Mouse (Mus musculus) v-Abl transformed pro-B cells (cell line): ENCODE measurements around the gene Klk6.

ENCODE experiments used
- in situ Hi-C, 2 experiments: fragments of 400-800 bp; cut with MboI; formaldehyde crosslinking; loops; one replicate each; pipeline ENCODE4 v1.15.1; 2025; ENCODE audit not compliant: unreplicated experiment in 2 of 2

Klk6 gene

GRCm38 (mm10) chr7:43816746-43817145 lies 7.6 kb upstream of the Klk6 start:
- in situ Hi-C loops: no loop called here

- in situ Hi-C loops: no loop called here
These were observed 2.7 kb upstream of the Klk6 start for GRCm38 (mm10) chr7:43821581-43821980.

GRCm38 (mm10) chr7:43826056-43826455 lies 1.8 kb downstream of the Klk6 start:
- in situ Hi-C loops: no loop called here

- in situ Hi-C loops: no loop called here
These were observed 3.4 kb downstream of the Klk6 start for GRCm38 (mm10) chr7:43827706-43828105.

GRCm38 (mm10) chr7:43829006-43829405 lies 4.7 kb downstream of the Klk6 start:
- in situ Hi-C loops: no loop called here

- in situ Hi-C loops: no loop called here
These were observed 17.4 kb downstream of the Klk6 start, which contains the start of gene Klk5 for GRCm38 (mm10) chr7:43841701-43842100. Gene Klk5 (plus strand): TSS chr7:43841971.

- in situ Hi-C loops: no loop called here
These were observed 19.5 kb downstream of the Klk6 start for GRCm38 (mm10) chr7:43843801-43844200.

GRCm38 (mm10) chr7:43851616-43852015 lies 27.3 kb downstream of the Klk6 start:
- in situ Hi-C loops: no loop called here

- in situ Hi-C loops: no loop called here
These were observed 30.5 kb downstream of the Klk6 start for GRCm38 (mm10) chr7:43854642-43855380.

- in situ Hi-C loops: no loop called here
These were observed 31.4 kb downstream of the Klk6 start for GRCm38 (mm10) chr7:43855709-43856108.

- in situ Hi-C loops: no loop called here
These were observed 32.0 kb downstream of the Klk6 start for GRCm38 (mm10) chr7:43856307-43856706.

- in situ Hi-C loops: no loop called here
These were observed 33.2 kb downstream of the Klk6 start for GRCm38 (mm10) chr7:43857501-43857900.

GRCm38 (mm10) chr7:43860411-43860810 lies 36.1 kb downstream of the Klk6 start:
- in situ Hi-C loops: no loop called here

- in situ Hi-C loops: loop anchor here in 1 of 2 experiments (10.0 kb wide), 1 partner anchor 772 kb away; no protein-coding TSS in a partner anchor
These were observed 48.9 kb downstream of the Klk6 start for GRCm38 (mm10) chr7:43873237-43873636.

- in situ Hi-C loops: loop anchor here in 1 of 2 experiments (10.0 kb wide), 1 partner anchor 771 kb away; no protein-coding TSS in a partner anchor
These were observed 49.4 kb downstream of the Klk6 start for GRCm38 (mm10) chr7:43873674-43874073.

GRCm38 (mm10) chr7:43874868-43875375 lies 50.6 kb downstream of the Klk6 start:
- in situ Hi-C loops: loop anchor here (10.0 to 25.0 kb wide), 4 partner anchors 188 to 770 kb away; partner anchors contain the start of gene Klk14 (in 1 of the 2)

GRCm38 (mm10) chr7:43876444-43876843 lies 52.1 kb downstream of the Klk6 start:
- in situ Hi-C loops: loop anchor here (10.0 to 25.0 kb wide), 4 partner anchors 189 to 768 kb away; partner anchors contain the start of gene Klk14 (in 1 of the 2)

GRCm38 (mm10) chr7:43878281-43878680 lies 54.0 kb downstream of the Klk6 start:
- in situ Hi-C loops: loop anchor here (10.0 to 25.0 kb wide), 4 partner anchors 191 to 767 kb away; partner anchors contain the start of gene Klk14 (in 1 of the 2)

- in situ Hi-C loops: loop anchor here (10.0 to 25.0 kb wide), 4 partner anchors 194 to 756 kb away; partner anchors contain the start of gene Klk14 (in 1 of the 2)
These were observed 56.6 kb downstream of the Klk6 start, which contains the start of gene Klk4 for GRCm38 (mm10) chr7:43880912-43881311. Gene Klk4 (plus strand): TSS chr7:43881160.
